Mouse (Mus musculus): ENCODE results near the gene Brat1. TPM values are rescaled to one million over a fixed set of nuclear protein-coding genes. Genes with fewer than 3 reads are reported as not detected.

The Brat1 gene
- polyA plus RNA-seq, 1 experiment from 2014 or later: 18.6 TPM

- WGBS: 28% methylated on average over 17 of the region's 17 CpGs
- Histone ChIP-seq H3K4me3 (peak overlapping the region; percentile 74), H3K4me1 (peaks cover 44% of the 10 kb centered on the region), H3K9me3 (no peaks in the 10 kb centered on the region), H3K27ac (peak overlapping the region; percentile 95), H3K36me3 (peaks cover 22% of the 10 kb centered on the region), H3K27me3 (ENCODE audit: insufficient read depth, poor library complexity, severe bottlenecking) (no peaks in the 10 kb centered on the region)
- no peak for DNase-seq (ENCODE audit: low spot score)
These were observed 1.1 kb upstream of the Brat1 start for GRCm38 (mm10) chr5:140703480-140704377.

GRCm38 (mm10) chr5:140705501-140706171, 825 bp downstream of the Brat1 start:
- Histone ChIP-seq H3K4me1 (peaks cover 34% of the 10 kb centered on the region), H3K27ac (peak overlapping the region; percentile 95), H3K27me3 (ENCODE audit: insufficient read depth, poor library complexity, severe bottlenecking) (no peaks in the 10 kb centered on the region), H3K4me3 (peak overlapping the region; percentile 74), H3K9me3 (no peaks in the 10 kb centered on the region), H3K36me3 (peaks cover 31% of the 10 kb centered on the region)
- no peak for DNase-seq (ENCODE audit: low spot score)
- 58% methylated on average over 7 of the region's 7 CpGs for WGBS

- no peak overlapping the region for H3K27ac ChIP-seq
- no peaks in the 10 kb centered on the region for H3K27me3 ChIP-seq (ENCODE audit: insufficient read depth, poor library complexity, severe bottlenecking)
- no peak overlapping the region for H3K4me3 ChIP-seq
- WGBS: 91% methylated on average over 6 of the region's 6 CpGs
- peaks cover 77% of the 10 kb centered on the region for H3K36me3 ChIP-seq
- H3K4me1 ChIP-seq: peaks cover 9% of the 10 kb centered on the region
- no peak for DNase-seq (ENCODE audit: low spot score)
- H3K9me3 ChIP-seq: no peaks in the 10 kb centered on the region
These were observed 5.5 kb downstream of the Brat1 start for GRCm38 (mm10) chr5:140710315-140710714.

GRCm38 (mm10) chr5:140711040-140711439, 6.2 kb downstream of the Brat1 start:
- H3K36me3 ChIP-seq: peaks cover 85% of the 10 kb centered on the region
- H3K4me3 ChIP-seq: no peak overlapping the region
- H3K27me3 ChIP-seq (ENCODE audit: insufficient read depth, poor library complexity, severe bottlenecking): no peaks in the 10 kb centered on the region
- WGBS: 80% methylated on average over 5 of the region's 5 CpGs
- H3K27ac ChIP-seq: no peak overlapping the region
- H3K4me1 ChIP-seq: peaks cover 2% of the 10 kb centered on the region
- no peak for DNase-seq (ENCODE audit: low spot score)
- H3K9me3 ChIP-seq: no peaks in the 10 kb centered on the region

- H3K36me3 ChIP-seq: peaks cover 43% of the 10 kb centered on the region
- H3K4me3 ChIP-seq: no peak overlapping the region
- no peaks in the 10 kb centered on the region for H3K9me3 ChIP-seq
- H3K27ac ChIP-seq: no peak overlapping the region
- 77% methylated on average over 7 of the region's 7 CpGs for WGBS
- H3K4me1 ChIP-seq: 0 out of 2 replicates have a peak, but pooled peaks cover 6% of the 10 kb centered on the region
- H3K27me3 ChIP-seq (ENCODE audit: insufficient read depth, poor library complexity, severe bottlenecking): peaks cover 19% of the 10 kb centered on the region; the same call in 1 of the 2 replicates
- DNase-seq (ENCODE audit: low spot score): no peak
These were observed 16.0 kb downstream of the Brat1 start for GRCm38 (mm10) chr5:140720773-140721172.

- WGBS: 71% methylated on average over 3 of the region's 3 CpGs
- Histone ChIP-seq H3K4me1 (peaks cover 10% of the 10 kb centered on the region; the same call in 1 of the 2 replicates), H3K4me3 (no peak overlapping the region), H3K36me3 (peaks cover 29% of the 10 kb centered on the region), H3K27me3 (ENCODE audit: insufficient read depth, poor library complexity, severe bottlenecking) (peaks cover 19% of the 10 kb centered on the region; the same call in 1 of the 2 replicates), H3K9me3 (no peaks in the 10 kb centered on the region), H3K27ac (no peak overlapping the region)
- no peak for DNase-seq (ENCODE audit: low spot score)
These were observed 17.3 kb downstream of the Brat1 start for GRCm38 (mm10) chr5:140722121-140722520.

GRCm38 (mm10) chr5:140723822-140724221, 19.0 kb downstream of the Brat1 start, which contains the start of gene Amz1:
Amz1 (plus strand) TSS chr5:140724127.
- Histone ChIP-seq H3K4me1 (peaks cover 12% of the 10 kb centered on the region; the same call in 1 of the 2 replicates), H3K27ac (no peak within 1 kb of the TSS), H3K36me3 (peaks cover 12% of the 10 kb centered on the region), H3K4me3 (no peak within 1 kb of the TSS), H3K9me3 (no peaks in the 10 kb centered on the region), H3K27me3 (ENCODE audit: insufficient read depth, poor library complexity, severe bottlenecking) (peaks cover 19% of the 10 kb centered on the region; the same call in 1 of the 2 replicates)
- no peak for DNase-seq (ENCODE audit: low spot score)
- WGBS: 81% methylated on average over 13 of the region's 13 CpGs

- Histone ChIP-seq H3K27ac (no peak overlapping the region), H3K9me3 (no peaks in the 10 kb centered on the region), H3K27me3 (ENCODE audit: insufficient read depth, poor library complexity, severe bottlenecking) (peaks cover 19% of the 10 kb centered on the region; the same call in 1 of the 2 replicates), H3K36me3 (no peaks in the 10 kb centered on the region), H3K4me3 (no peak overlapping the region), H3K4me1 (peaks cover 12% of the 10 kb centered on the region; the same call in 1 of the 2 replicates)
- 79% methylated on average over 7 of the region's 7 CpGs for WGBS
- DNase-seq (ENCODE audit: low spot score): no peak
These were observed 21.4 kb downstream of the Brat1 start for GRCm38 (mm10) chr5:140726062-140726839.

GRCm38 (mm10) chr5:140726946-140727740, 22.3 kb downstream of the Brat1 start:
- Histone ChIP-seq H3K27ac (no peak overlapping the region), H3K4me1 (peaks cover 12% of the 10 kb centered on the region; the same call in 1 of the 2 replicates), H3K36me3 (no peaks in the 10 kb centered on the region), H3K9me3 (no peaks in the 10 kb centered on the region), H3K27me3 (ENCODE audit: insufficient read depth, poor library complexity, severe bottlenecking) (peaks cover 19% of the 10 kb centered on the region; the same call in 1 of the 2 replicates), H3K4me3 (no peak overlapping the region)
- DNase-seq (ENCODE audit: low spot score): no peak
- WGBS: 70% methylated on average over 17 of the region's 17 CpGs

GRCm38 (mm10) chr5:140731040-140731797, 26.4 kb downstream of the Brat1 start:
- DNase-seq (ENCODE audit: low spot score): no peak
- peaks cover 18% of the 10 kb centered on the region for H3K4me1 ChIP-seq
- H3K36me3 ChIP-seq: no peaks in the 10 kb centered on the region
- no peak overlapping the region for H3K27ac ChIP-seq
- no peaks in the 10 kb centered on the region for H3K9me3 ChIP-seq
- H3K27me3 ChIP-seq (ENCODE audit: insufficient read depth, poor library complexity, severe bottlenecking): peaks cover 22% of the 10 kb centered on the region
- no peak overlapping the region for H3K4me3 ChIP-seq
- 78% methylated on average over 11 of the region's 11 CpGs for WGBS

GRCm38 (mm10) chr5:140732195-140732594, 27.4 kb downstream of the Brat1 start:
- 62% methylated on average over 4 of the region's 4 CpGs for WGBS
- H3K27me3 ChIP-seq (ENCODE audit: insufficient read depth, poor library complexity, severe bottlenecking): peaks cover 31% of the 10 kb centered on the region
- H3K4me3 ChIP-seq: no peak overlapping the region
- no peak for DNase-seq (ENCODE audit: low spot score)
- H3K27ac ChIP-seq: no peak overlapping the region
- H3K36me3 ChIP-seq: no peaks in the 10 kb centered on the region
- H3K9me3 ChIP-seq: no peaks in the 10 kb centered on the region
- peaks cover 13% of the 10 kb centered on the region for H3K4me1 ChIP-seq
